Mouse (Mus musculus): Measurements from ENCODE around the gene Cyp8b1.

GRCm38 (mm10) chr9:121947784-121948183, 31.7 kb upstream of the Cyp8b1 start:
- TF ChIP-seq CTCF (IDR thresholded peaks at IDR 0.05; ENCODE audit: control insufficient read depth, insufficient read depth, insufficient read length) (no peak), MYOD1 (IDR thresholded peaks at IDR 0.05; ENCODE audit: control insufficient read depth, insufficient read length, low read depth) (no peak), MYOG (IDR thresholded peaks at IDR 0.05; ENCODE audit: control insufficient read depth, extremely low read depth, insufficient read length) (no peak), FOSL1 (IDR thresholded peaks at IDR 0.05; ENCODE audit: insufficient read depth, low read length, poor library complexity, severe bottlenecking) (no peak), USF1 (IDR thresholded peaks at IDR 0.05; ENCODE audit: low read depth) (no peak), MAX (IDR thresholded peaks at IDR 0.05) (no peak)

All from C2C12 (cell line).